Mouse (Mus musculus) urinary bladder, postnatal 4 days (tissue): ENCODE results near the gene Alkbh1.

Source experiments
- DNase-seq, 2 experiments: peaks; one replicate each; pipeline ENCODE4 v3.0.0; 2021 to 2022; ENCODE audit warnings: low spot score in 2 of 2

Gene Alkbh1

DNA sequence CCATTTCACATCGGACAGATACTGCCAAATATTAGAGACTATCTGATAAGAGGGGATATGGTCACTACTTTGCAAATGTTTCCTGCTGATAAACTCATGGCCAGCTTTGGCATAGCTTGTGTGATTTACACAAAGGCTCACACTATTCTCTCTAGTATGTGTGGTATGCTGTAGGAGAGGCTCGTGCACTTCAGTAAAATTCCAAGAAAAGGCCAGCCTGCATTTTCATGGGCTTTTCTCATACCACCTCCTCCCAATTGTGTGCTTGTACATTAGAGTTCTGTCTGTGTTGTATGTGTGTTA is 62.5 kb downstream of the Alkbh1 start:
- DNase-seq = no peak

DNA sequence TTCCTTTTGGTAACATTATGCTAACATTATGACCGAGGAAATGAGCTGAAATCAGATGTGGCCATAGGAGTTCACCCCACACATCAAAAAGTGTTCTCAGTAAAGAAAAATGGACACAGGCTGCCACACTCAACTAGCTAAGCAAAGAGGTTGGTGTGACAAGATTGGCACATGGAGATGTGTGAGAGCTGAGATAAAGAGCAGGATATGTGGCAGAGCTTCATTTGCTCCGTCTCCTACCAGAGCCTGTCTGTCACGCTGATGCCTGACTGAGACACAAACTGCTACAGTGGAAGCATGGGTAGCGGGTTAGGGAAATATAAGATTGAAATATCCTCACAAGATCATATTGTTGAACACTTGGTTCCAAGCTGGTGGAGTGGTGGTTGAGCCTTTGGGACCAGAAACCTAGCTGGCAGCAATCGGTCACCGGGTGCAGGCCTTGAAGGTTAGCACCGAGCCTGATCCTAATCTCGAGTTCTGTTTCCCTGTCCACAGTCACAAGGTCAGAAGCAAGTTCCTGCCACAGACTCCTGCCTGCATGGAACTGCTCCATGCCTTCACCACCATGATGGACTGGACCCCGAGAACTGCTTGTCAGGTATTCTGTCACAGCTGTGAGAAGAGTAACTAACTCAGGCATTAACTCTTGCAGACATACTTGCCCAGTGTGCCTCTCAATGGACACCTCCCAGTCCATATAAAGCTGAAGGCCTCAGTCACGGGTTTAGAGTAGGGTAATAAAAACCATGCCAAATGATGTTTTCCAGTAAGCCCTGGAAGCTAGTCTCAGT is 63.0 kb downstream of the Alkbh1 start:
- no peak for DNase-seq

DNA sequence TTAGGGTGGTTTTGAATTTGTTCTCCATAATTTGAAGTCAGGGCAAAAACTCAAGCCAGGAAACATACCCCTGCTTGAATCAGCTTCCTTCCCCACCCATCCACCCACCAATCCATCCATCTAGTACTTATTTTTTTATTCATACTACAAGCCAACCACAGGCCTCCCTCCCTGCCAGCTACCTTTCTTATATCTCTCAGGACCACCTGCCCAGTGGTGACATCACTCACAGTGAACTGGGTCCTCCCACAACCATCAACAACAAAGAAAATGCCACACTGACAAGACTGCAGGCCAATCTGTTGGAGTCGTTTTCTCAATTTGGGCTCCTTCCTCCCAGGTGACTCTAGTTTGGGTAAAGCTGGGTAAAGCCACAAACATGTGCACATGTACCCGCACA is 64.3 kb downstream of the Alkbh1 start:
- no peak for DNase-seq
